Mouse (Mus musculus): ENCODE data around the gene Ttll1. TPM values are rescaled to one million over a fixed set of nuclear protein-coding genes. Genes with fewer than 3 reads are reported as not detected.

The Ttll1 gene
- polyA plus RNA-seq (2015; fragmentation: Nextera tagmentation; extraction: Ambion mirVana): 23.9 and 24.1 TPM in 2 replicates

DNA sequence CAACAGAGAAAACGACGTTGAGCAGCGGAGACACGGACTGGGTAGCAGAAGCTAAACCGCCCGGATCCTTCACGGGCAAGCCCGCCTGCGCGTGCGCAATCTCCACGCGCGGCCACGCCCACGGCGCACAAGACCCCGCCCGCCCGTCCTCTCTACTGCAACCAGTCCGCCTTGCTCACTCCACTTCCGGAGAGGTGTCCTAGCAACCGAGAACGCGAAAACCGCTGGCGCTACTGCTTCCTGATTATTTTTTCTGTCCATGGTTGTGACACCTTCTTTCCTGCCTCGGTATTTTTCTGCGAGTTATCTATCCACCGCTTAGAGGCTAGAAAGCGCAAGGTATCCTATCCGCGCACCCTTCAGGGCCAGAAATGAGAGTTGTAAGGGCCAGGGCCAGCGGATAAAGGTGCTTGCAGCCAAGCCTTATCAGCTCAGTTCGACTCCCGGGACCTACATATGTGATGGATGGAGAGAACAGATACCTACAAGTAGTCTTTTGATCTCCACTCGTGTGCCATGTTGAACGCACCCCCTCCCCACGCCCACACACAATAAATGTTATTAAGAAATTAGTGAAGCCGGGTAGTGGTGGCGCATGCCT is at the start of gene Ttll1:
Gene Ttll1, minus strand, starts transcription at position 89 of the 601 bp plus-strand sequence.
- peak; percentile 95 for ATAC-seq (replicated peaks; ENCODE audit: extremely low read depth, insufficient read depth, low FRiP score)
- Histone ChIP-seq H3K36me3 (ENCODE audit: control insufficient read depth, insufficient read depth) (no peaks in the 10 kb centered on the region), H3K4me1 (ENCODE audit: control insufficient read depth, insufficient read depth, low read length) (peaks cover 5% of the 10 kb centered on the region; the same call in 1 of the 2 replicates), H3K9ac (ENCODE audit: low read length) (peak within 1 kb of the TSS; percentile 78), H3K9me3 (replicated peaks; ENCODE audit: control insufficient read depth, low read length) (no peaks in the 10 kb centered on the region), H3K27me3 (ENCODE audit: control insufficient read depth, insufficient read depth, low read length) (no peaks in the 10 kb centered on the region), H3K27ac (ENCODE audit: low read length) (peak within 1 kb of the TSS; percentile 71), H3K4me3 (ENCODE audit: low read length) (peak within 1 kb of the TSS; percentile 74), H3K4me2 (ENCODE audit: low read depth, low read length) (peak within 1 kb of the TSS; percentile 94)
- 10% methylated on average over 41 of the region's 41 CpGs for WGBS

- WGBS: under 1% methylated on average over 57 of the region's 74 CpGs
Measured at GRCm38 (mm10) chr15:83555161-83555974, 44.7 kb upstream of the Ttll1 start.

DNA sequence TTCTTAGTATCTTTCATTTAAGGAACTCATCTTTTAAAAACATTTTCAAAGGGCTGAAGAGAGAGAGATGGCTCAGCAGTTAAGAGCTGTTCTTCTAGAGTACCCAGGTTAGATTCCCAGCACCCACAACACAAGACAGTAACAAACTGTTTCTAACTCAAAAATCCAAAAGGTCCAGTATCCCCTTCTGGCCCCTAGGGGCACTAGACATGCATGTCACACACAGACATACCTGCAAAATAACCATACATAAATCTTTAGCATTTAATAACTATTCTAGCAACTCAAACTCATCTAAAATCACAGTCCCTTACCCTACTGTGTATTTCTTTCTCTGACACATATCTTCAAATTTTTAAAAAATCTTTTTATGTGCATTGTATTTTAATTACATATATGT is 43.1 kb upstream of the Ttll1 start:
- Histone ChIP-seq H3K9me3 (replicated peaks; ENCODE audit: control insufficient read depth, low read length) (no peaks in the 10 kb centered on the region), H3K27me3 (ENCODE audit: control insufficient read depth, insufficient read depth, low read length) (no peaks in the 10 kb centered on the region)
- ATAC-seq (replicated peaks; ENCODE audit: extremely low read depth, insufficient read depth, low FRiP score): no peak

More at GRCm38 (mm10) chr15:83555161-83555974, 44.7 kb upstream of the Ttll1 start:
- Histone ChIP-seq H3K9me3 (replicated peaks; ENCODE audit: control insufficient read depth, low read length) (no peaks in the 10 kb centered on the region), H3K36me3 (ENCODE audit: control insufficient read depth, insufficient read depth) (no peaks in the 10 kb centered on the region), H3K9ac (ENCODE audit: low read length) (peak overlapping the region; percentile 95), H3K4me2 (ENCODE audit: low read depth, low read length) (peak overlapping the region; percentile 85), H3K27ac (ENCODE audit: low read length) (peak overlapping the region; percentile 89), H3K4me3 (ENCODE audit: low read length) (peak overlapping the region; percentile 79), H3K4me1 (ENCODE audit: control insufficient read depth, insufficient read depth, low read length) (peaks cover 11% of the 10 kb centered on the region), H3K27me3 (ENCODE audit: control insufficient read depth, insufficient read depth, low read length) (no peaks in the 10 kb centered on the region)
- ATAC-seq (replicated peaks; ENCODE audit: extremely low read depth, insufficient read depth, low FRiP score): peak; percentile 88

DNA sequence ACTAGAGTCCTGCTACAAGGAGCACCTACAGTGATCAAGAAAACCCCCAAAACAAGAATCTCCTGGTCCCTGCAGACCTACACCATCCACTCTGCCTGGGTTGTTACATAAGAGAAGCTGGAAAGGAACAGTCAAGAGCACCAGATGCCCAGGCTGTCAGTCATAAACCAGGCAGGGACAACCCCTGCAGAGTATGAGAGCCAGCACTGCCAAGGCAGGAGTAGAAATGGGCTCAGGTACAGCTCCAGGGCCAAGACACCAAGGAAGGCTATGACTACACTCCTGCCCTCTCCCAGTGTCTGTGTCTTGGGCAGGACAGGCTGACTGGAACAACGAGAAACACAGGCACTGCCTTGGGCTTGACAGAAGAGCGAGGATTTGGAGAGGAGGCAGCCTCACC is 39.4 kb upstream of the Ttll1 start:
- Histone ChIP-seq H3K4me2 (ENCODE audit: low read depth, low read length) (no peak overlapping the region), H3K9me3 (replicated peaks; ENCODE audit: control insufficient read depth, low read length) (no peaks in the 10 kb centered on the region), H3K27ac (ENCODE audit: low read length) (no peak overlapping the region), H3K4me3 (ENCODE audit: low read length) (no peak overlapping the region), H3K9ac (ENCODE audit: low read length) (no peak overlapping the region), H3K27me3 (ENCODE audit: control insufficient read depth, insufficient read depth, low read length) (no peaks in the 10 kb centered on the region), H3K36me3 (ENCODE audit: control insufficient read depth, insufficient read depth) (peaks cover 31% of the 10 kb centered on the region), H3K4me1 (ENCODE audit: control insufficient read depth, insufficient read depth, low read length) (peaks cover 7% of the 10 kb centered on the region)
- no peak for ATAC-seq (replicated peaks; ENCODE audit: extremely low read depth, insufficient read depth, low FRiP score)
- WGBS: 82% methylated on average over 2 of the region's 2 CpGs

More for the DNA sequence above, 43.1 kb upstream of the Ttll1 start:
- Histone ChIP-seq H3K36me3 (ENCODE audit: control insufficient read depth, insufficient read depth) (peaks cover 9% of the 10 kb centered on the region; the same call in 1 of the 2 replicates), H3K27ac (ENCODE audit: low read length) (no peak overlapping the region), H3K4me1 (ENCODE audit: control insufficient read depth, insufficient read depth, low read length) (peaks cover 11% of the 10 kb centered on the region), H3K4me3 (ENCODE audit: low read length) (no peak overlapping the region), H3K4me2 (ENCODE audit: low read depth, low read length) (no peak overlapping the region), H3K9ac (ENCODE audit: low read length) (no peak overlapping the region)

- 88% methylated on average over 8 of the region's 8 CpGs for WGBS
- Histone ChIP-seq H3K27ac (ENCODE audit: low read length) (no peak overlapping the region), H3K4me3 (ENCODE audit: low read length) (no peak overlapping the region), H3K27me3 (ENCODE audit: control insufficient read depth, insufficient read depth, low read length) (no peaks in the 10 kb centered on the region), H3K4me1 (ENCODE audit: control insufficient read depth, insufficient read depth, low read length) (no peaks in the 10 kb centered on the region), H3K9ac (ENCODE audit: low read length) (no peak overlapping the region), H3K36me3 (ENCODE audit: control insufficient read depth, insufficient read depth) (peaks cover 39% of the 10 kb centered on the region), H3K4me2 (ENCODE audit: low read depth, low read length) (no peak overlapping the region), H3K9me3 (replicated peaks; ENCODE audit: control insufficient read depth, low read length) (no peaks in the 10 kb centered on the region)
- ATAC-seq (replicated peaks; ENCODE audit: extremely low read depth, insufficient read depth, low FRiP score): no peak
Measured at GRCm38 (mm10) chr15:83547144-83547543, 36.5 kb upstream of the Ttll1 start.

- ATAC-seq (replicated peaks; ENCODE audit: extremely low read depth, insufficient read depth, low FRiP score): no peak
- no peak overlapping the region for H3K4me3 ChIP-seq (ENCODE audit: low read length)
- H3K27ac ChIP-seq (ENCODE audit: low read length): no peak overlapping the region
- no peaks in the 10 kb centered on the region for H3K27me3 ChIP-seq (ENCODE audit: control insufficient read depth, insufficient read depth, low read length)
- no peak overlapping the region for H3K4me2 ChIP-seq (ENCODE audit: low read depth, low read length)
- WGBS: 88% methylated on average over 7 of the region's 7 CpGs
- no peaks in the 10 kb centered on the region for H3K9me3 ChIP-seq (replicated peaks; ENCODE audit: control insufficient read depth, low read length)
- H3K36me3 ChIP-seq (ENCODE audit: control insufficient read depth, insufficient read depth): peaks cover 39% of the 10 kb centered on the region
- peaks cover 7% of the 10 kb centered on the region for H3K4me1 ChIP-seq (ENCODE audit: control insufficient read depth, insufficient read depth, low read length)
- no peak overlapping the region for H3K9ac ChIP-seq (ENCODE audit: low read length)
Measured at GRCm38 (mm10) chr15:83546029-83546428, 35.3 kb upstream of the Ttll1 start.

DNA sequence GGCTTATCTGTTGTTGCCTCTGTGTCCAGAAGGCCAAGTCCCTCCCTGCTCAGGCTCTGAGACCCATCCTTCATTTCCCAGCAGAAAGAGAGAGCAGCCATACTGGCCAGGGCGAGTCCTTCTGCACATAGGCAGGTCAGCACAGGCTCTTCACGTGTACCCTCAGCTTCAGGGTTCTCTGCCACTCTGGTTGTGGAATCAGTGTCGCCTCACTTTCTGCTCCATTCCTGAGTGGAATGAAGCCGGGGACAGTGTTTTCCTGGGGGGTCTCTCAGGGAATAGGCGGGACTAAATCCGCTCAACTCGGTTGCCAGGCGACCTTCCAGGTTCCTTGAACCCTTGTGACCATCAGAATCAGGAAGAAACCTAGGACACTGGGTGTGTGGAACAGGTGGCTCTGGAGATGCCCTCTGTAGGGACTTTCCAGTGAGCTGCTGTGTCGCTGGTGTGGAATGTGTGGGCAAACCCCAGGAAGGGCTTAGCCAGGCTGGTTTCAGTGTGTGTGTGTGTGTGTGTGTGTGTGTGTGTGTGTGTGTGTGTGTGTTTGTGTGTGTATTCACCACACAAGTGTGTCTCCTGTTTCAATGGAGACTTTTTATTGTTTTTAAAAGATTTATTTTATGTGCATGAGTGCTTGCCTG is 31.1 kb upstream of the Ttll1 start:
- H3K9ac ChIP-seq (ENCODE audit: low read length): no peak overlapping the region
- H3K4me1 ChIP-seq (ENCODE audit: control insufficient read depth, insufficient read depth, low read length): peaks cover 29% of the 10 kb centered on the region
- no peak for ATAC-seq (replicated peaks; ENCODE audit: extremely low read depth, insufficient read depth, low FRiP score)
- H3K9me3 ChIP-seq (replicated peaks; ENCODE audit: control insufficient read depth, low read length): no peaks in the 10 kb centered on the region
- peaks cover 17% of the 10 kb centered on the region for H3K36me3 ChIP-seq (ENCODE audit: control insufficient read depth, insufficient read depth)
- H3K4me2 ChIP-seq (ENCODE audit: low read depth, low read length): no peak overlapping the region
- H3K27ac ChIP-seq (ENCODE audit: low read length): no peak overlapping the region
- no peak overlapping the region for H3K4me3 ChIP-seq (ENCODE audit: low read length)
- no peaks in the 10 kb centered on the region for H3K27me3 ChIP-seq (ENCODE audit: control insufficient read depth, insufficient read depth, low read length)
- WGBS: 73% methylated on average over 9 of the region's 9 CpGs

GRCm38 (mm10) chr15:83539905-83540304 is 29.2 kb upstream of the Ttll1 start:
- H3K27me3 ChIP-seq (ENCODE audit: control insufficient read depth, insufficient read depth, low read length): no peaks in the 10 kb centered on the region
- H3K27ac ChIP-seq (ENCODE audit: low read length): peak overlapping the region; percentile 88
- 20% methylated on average over 4 of the region's 4 CpGs for WGBS
- H3K9me3 ChIP-seq (replicated peaks; ENCODE audit: control insufficient read depth, low read length): no peaks in the 10 kb centered on the region
- H3K4me1 ChIP-seq (ENCODE audit: control insufficient read depth, insufficient read depth, low read length): peaks cover 44% of the 10 kb centered on the region
- ATAC-seq (replicated peaks; ENCODE audit: extremely low read depth, insufficient read depth, low FRiP score): peak; percentile 75
- no peak overlapping the region for H3K4me3 ChIP-seq (ENCODE audit: low read length)
- peak overlapping the region; percentile 1 for H3K4me2 ChIP-seq (ENCODE audit: low read depth, low read length)
- 0 out of 2 replicates have a peak overlapping the region, but pooled peaks have one; percentile 43 for H3K9ac ChIP-seq (ENCODE audit: low read length)
- H3K36me3 ChIP-seq (ENCODE audit: control insufficient read depth, insufficient read depth): peaks cover 9% of the 10 kb centered on the region

- 93% methylated on average over 2 of the region's 2 CpGs for WGBS
- peaks cover 52% of the 10 kb centered on the region for H3K4me1 ChIP-seq (ENCODE audit: control insufficient read depth, insufficient read depth, low read length)
Measured at GRCm38 (mm10) chr15:83538855-83539254, 28.2 kb upstream of the Ttll1 start.

More at GRCm38 (mm10) chr15:83538855-83539254, 28.2 kb upstream of the Ttll1 start:
- H3K27me3 ChIP-seq (ENCODE audit: control insufficient read depth, insufficient read depth, low read length): no peaks in the 10 kb centered on the region
- H3K9ac ChIP-seq (ENCODE audit: low read length): no peak overlapping the region
- no peak overlapping the region for H3K4me2 ChIP-seq (ENCODE audit: low read depth, low read length)
- H3K4me3 ChIP-seq (ENCODE audit: low read length): no peak overlapping the region
- no peak for ATAC-seq (replicated peaks; ENCODE audit: extremely low read depth, insufficient read depth, low FRiP score)
- H3K27ac ChIP-seq (ENCODE audit: low read length): no peak overlapping the region
- H3K9me3 ChIP-seq (replicated peaks; ENCODE audit: control insufficient read depth, low read length): no peaks in the 10 kb centered on the region
- peaks cover 9% of the 10 kb centered on the region for H3K36me3 ChIP-seq (ENCODE audit: control insufficient read depth, insufficient read depth)

Measured in heart, embryonic 16.5 days (tissue).